Mouse (Mus musculus): ENCODE measurements around the gene Zfp933.

- TF ChIP-seq CEBPB (IDR thresholded peaks at IDR 0.05; ENCODE audit: low read depth) (no peak), CTCF (IDR thresholded peaks at IDR 0.05; ENCODE audit: control insufficient read depth, insufficient read depth, insufficient read length) (no peak), MYOD1 (IDR thresholded peaks at IDR 0.05; ENCODE audit: control insufficient read depth, insufficient read length, low read depth) (no peak), FOSL1 (IDR thresholded peaks at IDR 0.05; ENCODE audit: insufficient read depth, low read length, poor library complexity, severe bottlenecking) (no peak)
These were observed 2.6 kb upstream of the Zfp933 start for GRCm38 (mm10) chr4:147850776-147851175.
